Mouse (Mus musculus) forebrain, embryonic 12.5 days (tissue): ENCODE measurements around the gene Gan. TPM values are rescaled to one million over a fixed set of nuclear protein-coding genes. Genes with fewer than 3 reads are reported as not detected.
A peak's percentile ranks its signal among the peaks of the same experiment; 100 is the strongest.

Experiments
- ATAC-seq: fragments of 200-750 bp; cut with Nextera tagmentation; 2 replicates; pipeline ENCODE4 v1.8.0; 2017; ENCODE audit warnings: moderate TSS enrichment; ENCODE audit not compliant: low FRiP score
- H3K27ac ChIP-seq: fragments of 300-500 bp; sonication (generic); 2 replicates; pipeline ENCODE4 v1.5.1; 2016; ENCODE audit warnings: mild to moderate bottlenecking
- H3K27me3 ChIP-seq: fragments of 300-500 bp; sonication (generic); 2 replicates; pipeline ENCODE4 v1.6.1; 2016; ENCODE audit warnings: mild to moderate bottlenecking
- H3K36me3 ChIP-seq: fragments of 300-500 bp; sonication (generic); replicated peaks from 2 replicates; pipeline ENCODE4 v1.6.1; 2016; ENCODE audit warnings: mild to moderate bottlenecking
- H3K4me1 ChIP-seq: fragments of 300-500 bp; sonication (generic); 2 replicates; pipeline ENCODE4 v1.6.1; 2016
- H3K4me2 ChIP-seq: fragments of 300-500 bp; sonication (generic); 2 replicates; pipeline ENCODE4 v1.6.1; 2016; ENCODE audit warnings: mild to moderate bottlenecking, moderate library complexity
- H3K4me3 ChIP-seq: fragments of 300-500 bp; sonication (generic); replicated peaks from 2 replicates; pipeline ENCODE4 v1.5.1; 2016; ENCODE audit warnings: mild to moderate bottlenecking
- H3K9ac ChIP-seq: fragments of 300-500 bp; sonication (generic); 2 replicates; pipeline ENCODE4 v1.6.1; 2016; ENCODE audit warnings: mild to moderate bottlenecking
- H3K9me3 ChIP-seq: fragments of 300-500 bp; sonication (generic); 2 replicates; pipeline ENCODE4 v1.6.1; 2016
- WGBS: fragments of 180-500 bp; shearing (Covaris S2); methylation state at CpG from one replicate; pipeline ENCODE4 v1.1.7; 2016; 5-methylcytosine and 5-hydroxymethylcytosine counted together
- polyA plus RNA-seq: library from polyadenylated mRNA; unstranded; fragments of >200 nt; fragmentation: Nextera tagmentation; extraction: Ambion mirVana; gene quantifications from 2 replicates; pipeline ENCODE4 v1.2.1, GENCODE M21; 2016

Gan gene
- polyA plus RNA-seq, 1 experiment from 2014 or later = 3.4 TPM

DNA sequence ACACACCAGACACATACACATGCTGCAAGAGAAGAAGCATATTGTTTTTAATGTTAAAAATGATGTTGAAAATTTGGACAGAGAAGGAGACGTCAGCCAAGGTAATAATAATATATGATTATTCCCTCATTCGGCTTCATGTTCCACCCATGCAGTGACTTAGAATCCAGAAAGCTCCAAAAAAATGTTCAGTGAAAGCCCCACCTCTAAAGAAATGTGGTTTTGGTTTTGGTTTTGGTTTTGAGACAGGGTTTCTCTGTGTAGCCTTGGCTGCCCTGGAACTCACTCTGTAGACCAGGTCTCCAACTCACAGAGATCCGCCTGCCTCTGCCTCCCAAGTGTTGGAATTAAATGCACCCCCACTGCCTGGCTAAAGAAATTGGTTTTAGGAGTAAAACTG, 32.1 kb upstream of the Gan start:
- Histone ChIP-seq H3K36me3 (no peaks in the 10 kb centered on the region), H3K9ac (no peak overlapping the region), H3K4me2 (no peak overlapping the region), H3K4me3 (no peak overlapping the region), H3K9me3 (no peaks in the 10 kb centered on the region), H3K27ac (no peak overlapping the region), H3K4me1 (no peaks in the 10 kb centered on the region), H3K27me3 (no peaks in the 10 kb centered on the region)
- whole genome bisulfite sequencing = 91% methylated on average over 3 of the region's 3 CpGs
- no peak for ATAC-seq

DNA sequence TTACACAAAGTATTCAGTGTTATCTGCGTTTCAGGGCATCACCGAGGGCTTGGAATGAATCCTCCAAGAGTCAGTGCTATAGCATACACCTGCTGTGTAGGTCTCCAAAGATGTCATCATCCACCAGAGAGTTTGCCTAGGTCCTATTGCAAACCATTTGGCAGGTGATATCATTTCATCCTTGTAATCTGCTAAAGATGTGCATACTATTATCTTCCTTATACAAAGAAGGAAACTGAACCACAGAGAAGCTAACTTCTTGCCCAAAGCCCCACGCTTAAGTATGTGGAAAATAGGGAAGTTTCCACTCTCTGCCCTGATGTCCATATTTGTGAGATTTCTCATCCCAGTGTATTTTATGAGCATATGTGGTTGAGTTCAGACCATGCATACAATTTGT, 31.5 kb upstream of the Gan start:
- no peak overlapping the region for H3K9ac ChIP-seq
- no peaks in the 10 kb centered on the region for H3K27me3 ChIP-seq
- H3K4me2 ChIP-seq = no peak overlapping the region
- H3K4me3 ChIP-seq = no peak overlapping the region
- 96% methylated on average over 3 of the region's 3 CpGs for WGBS
- no peaks in the 10 kb centered on the region for H3K36me3 ChIP-seq
- no peaks in the 10 kb centered on the region for H3K9me3 ChIP-seq
- no peaks in the 10 kb centered on the region for H3K4me1 ChIP-seq
- H3K27ac ChIP-seq = no peak overlapping the region
- no peak for ATAC-seq

DNA sequence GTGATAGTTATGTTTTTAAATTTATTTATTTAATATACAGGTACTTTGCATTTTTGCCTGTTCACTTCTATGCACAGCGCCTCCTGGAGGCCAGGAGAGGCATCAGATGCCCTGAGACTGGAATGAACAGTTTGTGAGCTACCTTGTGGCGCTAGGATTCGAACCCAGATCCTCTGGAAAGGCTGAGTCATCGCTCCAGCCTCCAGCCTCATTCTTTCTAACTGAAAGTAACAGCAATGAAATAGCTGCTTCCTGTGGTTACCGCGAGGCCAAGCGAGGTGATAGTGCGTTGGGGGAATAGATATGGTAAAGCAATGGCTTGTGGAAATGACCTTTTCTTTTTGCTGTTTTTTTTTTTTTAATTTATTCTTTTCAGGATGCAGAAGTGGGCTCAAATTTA, 30.9 kb upstream of the Gan start:
- no peak for ATAC-seq
- Histone ChIP-seq H3K4me2 (no peak overlapping the region), H3K4me1 (no peaks in the 10 kb centered on the region), H3K9ac (no peak overlapping the region), H3K27me3 (no peaks in the 10 kb centered on the region), H3K9me3 (no peaks in the 10 kb centered on the region), H3K4me3 (no peak overlapping the region), H3K27ac (no peak overlapping the region), H3K36me3 (no peaks in the 10 kb centered on the region)
- WGBS = 85% methylated on average over 8 of the region's 8 CpGs

DNA sequence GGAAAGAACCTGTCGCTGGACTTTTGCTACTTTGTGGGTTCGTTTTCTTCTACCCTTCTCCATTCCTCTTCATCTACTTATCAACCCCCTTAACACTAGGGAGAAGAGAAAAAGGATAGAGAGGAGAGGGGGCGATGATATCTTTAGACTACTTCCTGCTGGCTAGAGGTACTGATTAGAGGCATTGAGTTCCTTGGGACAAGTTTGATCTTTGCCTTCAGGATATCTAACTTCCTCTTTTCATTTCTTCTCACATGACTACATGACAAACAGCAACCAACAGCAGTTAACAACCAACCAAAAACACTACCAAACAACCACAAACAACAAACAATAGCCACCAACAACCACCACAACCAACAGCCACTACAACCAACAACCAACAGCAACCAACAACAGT, 24.2 kb upstream of the Gan start:
- Histone ChIP-seq H3K9me3 (no peaks in the 10 kb centered on the region), H3K27me3 (no peaks in the 10 kb centered on the region; the same call in 1 of the 2 replicates), H3K27ac (no peak overlapping the region), H3K4me1 (no peaks in the 10 kb centered on the region), H3K4me2 (no peak overlapping the region), H3K9ac (no peak overlapping the region), H3K36me3 (no peaks in the 10 kb centered on the region), H3K4me3 (no peak overlapping the region)
- ATAC-seq = no peak
- WGBS = 90% methylated on average over 3 of the region's 3 CpGs

DNA sequence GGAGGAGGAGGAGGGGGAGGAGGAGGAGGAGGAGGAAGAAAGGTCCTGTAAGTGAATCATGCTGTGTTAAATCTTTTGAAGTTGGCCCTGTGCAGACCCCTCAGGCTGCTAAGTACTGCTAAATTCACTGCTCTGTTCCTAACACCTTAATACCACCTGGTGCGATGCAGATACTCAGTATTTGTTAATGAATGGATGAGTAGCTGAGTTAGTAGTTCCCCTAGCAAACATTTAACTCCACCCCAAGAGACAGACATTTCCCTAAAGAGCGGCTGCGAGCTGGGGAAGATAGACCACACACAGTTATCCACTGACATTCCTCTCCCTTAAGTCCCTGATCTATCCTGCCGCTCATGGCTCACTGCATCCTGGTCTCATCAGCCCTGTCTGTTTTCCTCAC, 21.6 kb upstream of the Gan start:
- H3K4me2 ChIP-seq = no peak overlapping the region
- H3K4me1 ChIP-seq = no peaks in the 10 kb centered on the region
- no peaks in the 10 kb centered on the region; the same call in 1 of the 2 replicates for H3K27me3 ChIP-seq
- no peak overlapping the region for H3K27ac ChIP-seq
- H3K9ac ChIP-seq = no peak overlapping the region
- H3K9me3 ChIP-seq = no peaks in the 10 kb centered on the region
- WGBS = 20% methylated on average over 4 of the region's 4 CpGs
- H3K4me3 ChIP-seq = no peak overlapping the region
- no peaks in the 10 kb centered on the region for H3K36me3 ChIP-seq
- no peak for ATAC-seq

DNA sequence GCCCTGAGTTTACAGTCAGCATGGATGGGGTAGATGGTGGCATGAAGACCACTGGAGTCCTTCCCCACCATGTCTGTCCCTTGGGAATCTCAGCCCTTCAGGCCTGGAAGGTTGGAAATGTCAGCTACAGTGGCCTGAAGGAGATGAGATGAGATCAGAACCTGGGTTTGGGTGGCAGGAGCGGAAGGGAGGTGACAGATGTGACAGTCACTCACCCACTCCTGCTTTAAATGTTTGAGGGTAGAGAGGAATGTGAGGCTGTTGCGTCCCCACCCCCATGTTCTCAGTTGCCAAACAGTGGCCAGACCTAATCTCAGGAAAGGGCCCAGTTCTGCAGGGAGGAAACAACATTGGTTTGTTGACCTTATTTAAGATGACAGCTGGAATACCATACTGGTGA, 21.2 kb upstream of the Gan start:
- WGBS = 61% methylated on average over 2 of the region's 2 CpGs
- H3K36me3 ChIP-seq = no peaks in the 10 kb centered on the region
- H3K4me1 ChIP-seq = no peaks in the 10 kb centered on the region
- no peak overlapping the region for H3K4me2 ChIP-seq
- no peaks in the 10 kb centered on the region for H3K9me3 ChIP-seq
- H3K27ac ChIP-seq = no peak overlapping the region
- no peak overlapping the region for H3K9ac ChIP-seq
- no peak overlapping the region for H3K4me3 ChIP-seq
- ATAC-seq = no peak
- H3K27me3 ChIP-seq = no peaks in the 10 kb centered on the region; the same call in 1 of the 2 replicates

DNA sequence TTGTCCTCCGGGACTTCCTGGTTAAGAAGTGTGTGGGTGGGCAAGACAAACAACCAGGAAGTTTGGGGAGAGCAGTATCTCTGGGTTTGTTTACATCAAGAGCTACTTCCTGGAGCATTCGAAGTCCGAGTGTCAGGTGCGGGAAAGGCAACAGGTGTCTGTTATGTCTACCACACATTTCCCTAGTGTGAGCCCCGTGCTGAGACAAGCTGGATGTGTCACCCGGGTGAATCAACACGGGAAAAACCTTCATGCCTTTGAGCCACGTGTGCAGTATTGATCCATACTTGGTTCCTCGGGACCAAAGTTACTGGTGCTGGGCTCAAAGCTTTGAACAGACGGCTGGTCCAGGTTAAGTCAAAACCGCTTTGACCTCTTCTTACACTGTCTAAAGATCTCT, 20.6 kb upstream of the Gan start:
- WGBS = 79% methylated on average over 11 of the region's 11 CpGs
- no peak for ATAC-seq
- H3K27ac ChIP-seq = no peak overlapping the region
- no peaks in the 10 kb centered on the region for H3K4me1 ChIP-seq
- H3K9me3 ChIP-seq = no peaks in the 10 kb centered on the region
- no peak overlapping the region for H3K4me2 ChIP-seq
- no peak overlapping the region for H3K4me3 ChIP-seq
- no peaks in the 10 kb centered on the region; the same call in 1 of the 2 replicates for H3K27me3 ChIP-seq
- no peaks in the 10 kb centered on the region for H3K36me3 ChIP-seq
- no peak overlapping the region for H3K9ac ChIP-seq

DNA sequence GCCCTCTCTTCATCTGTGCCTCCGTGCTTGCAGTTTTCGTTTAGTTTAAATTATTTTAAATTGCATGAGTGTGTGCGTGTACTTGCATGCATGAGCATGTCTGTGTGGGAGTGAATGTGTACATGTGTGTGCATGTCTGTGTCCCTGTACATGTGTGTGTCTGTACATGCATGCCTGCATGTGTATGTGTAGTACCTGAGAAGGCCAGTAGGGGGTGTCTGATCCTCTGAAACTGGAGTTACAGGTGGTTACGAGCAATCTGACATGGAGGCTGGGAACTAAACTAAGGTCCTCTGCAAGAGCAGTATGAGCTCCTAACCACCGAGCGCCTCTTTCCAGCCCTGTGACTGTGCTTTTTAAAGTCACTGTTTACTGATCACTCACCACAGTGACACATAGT, 9.4 kb upstream of the Gan start:
- no peaks in the 10 kb centered on the region for H3K4me1 ChIP-seq
- no peaks in the 10 kb centered on the region for H3K36me3 ChIP-seq
- WGBS = 93% methylated on average over 6 of the region's 6 CpGs
- H3K27me3 ChIP-seq = no peaks in the 10 kb centered on the region
- no peak overlapping the region for H3K4me2 ChIP-seq
- no peak for ATAC-seq
- no peak overlapping the region for H3K27ac ChIP-seq
- H3K9ac ChIP-seq = no peak overlapping the region
- no peaks in the 10 kb centered on the region for H3K9me3 ChIP-seq
- no peak overlapping the region for H3K4me3 ChIP-seq

DNA sequence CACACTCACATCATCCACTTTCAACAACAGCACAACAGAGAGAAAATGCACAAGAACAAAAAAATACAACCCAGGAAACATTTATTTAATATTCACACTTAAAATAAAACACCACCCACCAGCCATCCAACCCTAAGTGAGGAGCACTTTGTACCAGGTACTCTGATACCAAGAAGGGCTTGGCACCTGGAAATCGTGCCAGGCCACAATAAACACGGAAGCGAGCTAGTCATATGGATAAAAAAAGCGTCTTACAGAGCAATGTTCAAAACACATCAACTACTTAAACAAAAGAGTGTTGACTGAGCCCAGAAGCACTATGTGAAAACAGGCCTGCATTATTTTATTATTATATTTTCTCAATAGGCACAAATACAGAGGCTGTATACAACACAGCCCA, 1.8 kb upstream of the Gan start:
- no peak for ATAC-seq
- Histone ChIP-seq H3K4me3 (no peak overlapping the region), H3K9ac (no peak overlapping the region), H3K27ac (no peak overlapping the region), H3K9me3 (no peaks in the 10 kb centered on the region), H3K4me1 (peaks cover 34% of the 10 kb centered on the region), H3K4me2 (peak overlapping the region; percentile 94; the same call in 1 of the 2 replicates), H3K36me3 (no peaks in the 10 kb centered on the region), H3K27me3 (no peaks in the 10 kb centered on the region)
- 90% methylated on average over 4 of the region's 4 CpGs for WGBS

DNA sequence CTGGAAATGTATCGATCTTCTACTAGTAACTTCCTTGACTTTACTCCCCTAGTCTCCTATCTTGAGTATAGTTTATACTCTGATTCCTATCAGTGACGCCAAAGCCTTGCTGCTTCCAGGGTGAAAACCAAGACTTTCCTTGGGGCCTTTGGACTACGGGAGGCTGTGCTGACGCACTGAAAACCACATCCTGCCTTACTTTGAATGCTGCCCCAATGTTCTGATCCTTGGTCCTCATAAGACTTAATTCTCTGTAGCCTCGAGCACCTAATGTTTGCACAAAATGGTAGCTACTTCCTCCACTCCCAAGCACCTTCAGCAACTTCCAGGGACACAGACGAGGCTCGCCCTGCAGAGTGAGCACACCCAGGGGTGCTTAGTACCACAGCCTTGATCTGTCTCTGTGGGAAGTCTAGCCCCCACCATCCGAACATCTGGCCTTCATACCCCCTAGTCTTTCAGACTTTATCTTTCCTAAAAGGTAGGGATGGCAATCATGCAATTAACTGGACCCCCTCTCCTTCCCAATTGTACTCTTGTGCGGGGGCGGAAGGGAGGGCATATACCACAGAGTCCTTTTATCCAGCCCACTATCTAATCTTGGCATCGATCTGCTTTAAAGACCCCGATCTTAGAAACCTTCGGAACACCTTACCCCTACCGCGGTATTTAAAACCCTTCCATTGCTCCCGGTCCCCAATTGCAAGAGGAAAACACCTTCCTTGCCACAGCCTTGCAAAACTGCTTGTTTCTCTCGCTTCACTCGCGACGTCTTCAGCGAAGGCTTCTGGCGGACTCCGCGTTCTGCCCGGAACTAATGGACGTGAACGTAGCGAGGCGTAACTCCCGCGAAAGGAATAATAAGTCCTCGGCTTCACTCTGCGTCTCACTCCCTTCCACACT, 818 bp upstream of the Gan start:
- Histone ChIP-seq H3K36me3 (no peaks in the 10 kb centered on the region), H3K4me3 (peak overlapping the region; percentile 81), H3K27me3 (no peaks in the 10 kb centered on the region), H3K9me3 (no peaks in the 10 kb centered on the region), H3K4me1 (peaks cover 34% of the 10 kb centered on the region), H3K9ac (peak overlapping the region; percentile 88), H3K4me2 (peak overlapping the region; percentile 94), H3K27ac (peak overlapping the region; percentile 70)
- WGBS = 11% methylated on average over 33 of the region's 33 CpGs
- ATAC-seq = peak; percentile 24

DNA sequence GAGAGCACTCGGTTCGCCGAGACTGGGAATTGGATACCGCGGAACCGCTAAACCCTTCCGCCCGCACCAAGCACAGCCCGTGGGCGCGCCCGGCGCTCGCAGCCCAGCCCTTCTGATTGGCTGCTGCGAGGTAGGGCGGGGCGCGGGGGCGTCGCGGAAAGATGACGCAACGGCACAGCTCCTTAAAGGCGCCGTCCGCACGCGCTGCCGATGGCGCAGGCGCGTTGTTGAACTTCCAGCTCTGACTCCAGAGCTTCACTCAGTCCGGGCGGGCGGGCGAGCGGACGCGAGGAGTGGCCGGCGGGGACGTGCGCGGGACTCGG, 205 bp upstream of the Gan start:
- ATAC-seq = peak; percentile 98
- peak overlapping the region; percentile 70 for H3K27ac ChIP-seq
- H3K9me3 ChIP-seq = no peaks in the 10 kb centered on the region
- peak overlapping the region; percentile 81 for H3K4me3 ChIP-seq
- under 1% methylated on average over 44 of the region's 45 CpGs for WGBS
- no peaks in the 10 kb centered on the region for H3K27me3 ChIP-seq
- peak overlapping the region; percentile 88 for H3K9ac ChIP-seq
- H3K4me1 ChIP-seq = peaks cover 34% of the 10 kb centered on the region
- H3K4me2 ChIP-seq = peak overlapping the region; percentile 94
- H3K36me3 ChIP-seq = no peaks in the 10 kb centered on the region

DNA sequence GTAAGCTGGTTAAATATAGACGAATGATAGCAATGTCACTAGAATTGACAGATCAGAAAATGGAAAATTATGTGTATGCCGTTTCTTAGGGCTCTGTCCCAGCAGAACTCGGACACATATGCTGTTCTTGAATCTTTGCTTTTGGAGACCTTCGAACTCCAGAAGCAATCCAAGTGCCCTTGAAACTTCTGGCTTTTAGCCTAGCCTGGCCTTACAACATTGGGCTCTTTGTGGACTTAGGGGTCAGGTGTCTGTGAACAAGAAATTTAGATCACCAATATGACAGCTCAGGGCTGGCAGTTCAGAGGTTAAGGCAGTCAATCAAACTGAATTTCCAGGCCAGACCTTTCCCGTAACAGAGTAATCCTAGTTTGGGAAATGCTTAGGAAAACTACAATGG, 1.1 kb downstream of the Gan start:
- no peaks in the 10 kb centered on the region for H3K36me3 ChIP-seq
- H3K4me1 ChIP-seq = peaks cover 34% of the 10 kb centered on the region
- H3K9ac ChIP-seq = peak overlapping the region; percentile 88; the same call in 1 of the 2 replicates
- no peaks in the 10 kb centered on the region for H3K27me3 ChIP-seq
- no peak for ATAC-seq
- peak overlapping the region; percentile 81 for H3K4me3 ChIP-seq
- WGBS = 64% methylated on average over 5 of the region's 5 CpGs
- H3K4me2 ChIP-seq = peak overlapping the region; percentile 84
- H3K27ac ChIP-seq = no peak overlapping the region
- no peaks in the 10 kb centered on the region for H3K9me3 ChIP-seq

DNA sequence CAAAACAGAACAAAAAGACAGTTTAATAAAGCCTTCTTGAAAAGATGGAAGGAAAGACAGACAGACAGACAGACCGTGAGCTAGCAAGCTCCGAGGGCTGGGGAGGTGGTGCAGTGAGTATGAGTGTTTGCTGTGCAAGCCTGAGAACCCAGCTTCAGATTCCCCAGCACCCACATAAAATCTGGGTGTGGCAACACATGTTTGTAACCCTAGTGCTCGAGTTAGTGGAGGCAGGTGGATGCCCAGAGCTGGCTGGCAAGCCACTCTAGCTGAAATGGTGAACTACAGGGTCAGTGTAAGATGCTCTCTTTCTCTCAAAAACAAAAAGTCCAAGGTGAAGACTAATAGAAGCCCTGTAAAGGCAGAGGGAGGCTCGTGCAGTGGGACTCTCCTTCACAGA, 7.0 kb downstream of the Gan start:
- H3K27me3 ChIP-seq = no peaks in the 10 kb centered on the region
- H3K27ac ChIP-seq = no peak overlapping the region
- H3K36me3 ChIP-seq = no peaks in the 10 kb centered on the region
- WGBS = 86% methylated on average over 4 of the region's 4 CpGs
- H3K4me2 ChIP-seq = no peak overlapping the region
- no peak for ATAC-seq
- H3K9me3 ChIP-seq = no peaks in the 10 kb centered on the region
- H3K9ac ChIP-seq = no peak overlapping the region
- H3K4me3 ChIP-seq = no peak overlapping the region
- H3K4me1 ChIP-seq = no peaks in the 10 kb centered on the region; the same call in 1 of the 2 replicates
